Mouse (Mus musculus): Measurements from ENCODE around the gene Tmem266.
A peak's percentile ranks its signal among the peaks of the same experiment; 100 is the strongest.

Tmem266 gene

DNA sequence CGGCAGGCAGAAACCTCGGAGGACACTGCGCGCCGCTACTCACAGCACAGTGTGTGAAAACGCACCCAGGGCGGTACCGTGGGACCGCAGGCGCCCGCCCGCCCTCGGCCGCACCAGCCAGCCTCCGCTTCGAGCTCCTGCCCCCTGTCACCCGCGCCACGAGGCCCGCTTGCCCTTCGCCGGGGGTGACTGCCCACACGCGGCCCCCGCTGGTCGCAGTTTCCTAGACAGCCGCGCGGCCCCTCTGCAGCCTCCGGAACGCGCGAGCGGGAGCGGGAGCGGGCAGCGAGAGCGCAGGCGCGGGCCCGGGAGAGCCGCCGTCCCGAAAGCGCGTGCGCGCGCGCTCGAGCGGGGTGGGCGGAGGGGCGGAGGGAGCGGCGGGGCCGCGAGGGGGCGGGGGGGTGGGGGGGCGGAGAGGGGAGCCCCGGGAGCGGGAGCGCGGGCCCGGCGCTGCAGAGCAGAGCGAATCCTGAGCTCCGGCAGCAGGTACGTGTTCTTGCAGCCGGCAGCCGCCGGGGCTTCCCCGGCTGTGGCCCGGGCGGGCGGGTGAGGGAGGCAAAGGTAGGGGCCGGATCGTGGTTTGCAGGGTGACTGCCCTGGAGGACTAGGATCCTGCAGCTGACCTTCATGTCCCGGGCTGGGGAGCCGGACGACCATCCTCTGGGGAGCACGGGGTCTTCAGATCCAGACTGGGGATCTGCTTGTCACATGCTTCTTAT is at the start of gene Tmem266, which contains the start of gene Nrg4:
Gene Tmem266, plus strand, starts transcription at position 399 of the 719 bp plus-strand sequence.
Gene Nrg4, minus strand, starts transcription at position 330 of the 719 bp plus-strand sequence.
- DNase-seq (ENCODE audit: extremely low spot score, low read depth, low spot score) = no peak

DNA sequence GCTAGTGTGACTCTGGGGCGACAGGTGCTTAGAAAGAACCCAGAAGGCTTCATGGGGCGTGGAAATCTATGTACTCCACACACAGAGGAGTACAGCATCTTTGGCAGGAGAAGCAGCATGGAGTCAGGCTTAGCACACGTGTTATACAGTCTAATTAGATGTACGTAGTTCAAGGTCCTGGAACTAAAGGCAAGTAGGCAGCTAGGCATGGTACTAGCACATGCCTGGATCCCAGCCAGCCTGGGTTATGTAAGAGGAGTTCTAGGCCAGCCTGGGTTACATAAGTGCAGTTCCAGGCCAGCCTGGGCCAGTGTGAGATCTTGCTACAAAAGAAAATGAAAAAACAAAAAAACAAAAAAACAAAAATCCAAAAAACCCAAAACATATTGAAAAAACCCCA is 49.2 kb upstream of the Tmem266 start:
- DNase-seq (ENCODE audit: extremely low spot score, low read depth, low spot score) = no peak

DNA sequence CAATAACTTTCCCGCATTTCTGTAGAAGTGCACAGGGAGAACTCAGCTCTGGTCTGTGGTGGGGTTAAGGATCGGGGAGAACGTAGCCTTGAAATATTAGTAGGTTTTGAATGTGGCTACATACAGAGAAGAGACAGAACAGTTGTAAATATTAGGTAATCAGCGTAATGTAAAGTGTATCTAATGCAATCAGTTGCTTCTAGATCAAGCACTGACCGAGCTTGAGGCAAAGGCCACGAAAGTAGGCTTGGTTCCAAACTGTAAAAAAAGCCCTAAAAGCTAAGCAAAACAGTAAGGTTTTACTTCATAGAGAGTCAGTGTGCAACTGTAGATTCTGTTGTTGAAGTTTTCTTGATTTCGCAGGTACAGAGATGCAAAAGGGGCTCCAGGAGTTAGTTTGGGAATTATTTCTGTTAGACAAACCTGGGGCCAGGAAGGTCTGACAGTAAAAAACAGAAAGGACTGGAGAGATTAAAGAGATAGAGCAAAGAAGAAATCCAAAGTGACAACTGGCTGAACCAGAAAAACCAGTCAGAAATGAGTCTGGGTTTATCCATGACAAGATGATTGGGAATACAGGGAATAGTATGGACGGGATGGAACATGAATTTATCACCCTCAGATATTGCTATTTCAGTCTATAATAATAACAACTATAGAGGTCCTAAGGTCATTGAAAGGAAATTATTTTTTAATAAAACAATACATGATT is 47.4 kb upstream of the Tmem266 start:
- no peak for DNase-seq (ENCODE audit: extremely low spot score, low read depth, low spot score)

GRCm38 (mm10) chr9:55283516-55283915 is 43.2 kb upstream of the Tmem266 start:
- peak; percentile 46 for DNase-seq (ENCODE audit: extremely low spot score, low read depth, low spot score)

DNA sequence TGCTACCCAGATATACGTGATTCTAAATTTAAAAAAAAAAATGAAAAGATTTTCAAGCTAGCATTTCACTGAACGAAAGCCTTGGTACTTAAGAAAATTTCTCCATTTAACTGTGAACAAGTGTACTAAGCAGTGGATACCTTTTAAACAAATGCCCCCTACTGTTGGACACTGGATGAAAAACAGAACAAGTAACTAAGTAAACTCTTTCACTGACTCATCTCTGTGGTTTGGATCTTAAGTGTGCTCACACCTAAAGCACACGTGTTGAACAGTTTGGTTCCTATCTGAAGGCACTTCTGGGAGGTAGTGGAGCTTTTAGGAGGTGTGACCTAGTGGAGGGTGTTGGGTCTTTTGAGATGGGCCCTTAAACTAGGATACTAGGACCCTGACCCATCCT is 41.5 kb upstream of the Tmem266 start:
- DNase-seq (ENCODE audit: extremely low spot score, low read depth, low spot score) = no peak

DNA sequence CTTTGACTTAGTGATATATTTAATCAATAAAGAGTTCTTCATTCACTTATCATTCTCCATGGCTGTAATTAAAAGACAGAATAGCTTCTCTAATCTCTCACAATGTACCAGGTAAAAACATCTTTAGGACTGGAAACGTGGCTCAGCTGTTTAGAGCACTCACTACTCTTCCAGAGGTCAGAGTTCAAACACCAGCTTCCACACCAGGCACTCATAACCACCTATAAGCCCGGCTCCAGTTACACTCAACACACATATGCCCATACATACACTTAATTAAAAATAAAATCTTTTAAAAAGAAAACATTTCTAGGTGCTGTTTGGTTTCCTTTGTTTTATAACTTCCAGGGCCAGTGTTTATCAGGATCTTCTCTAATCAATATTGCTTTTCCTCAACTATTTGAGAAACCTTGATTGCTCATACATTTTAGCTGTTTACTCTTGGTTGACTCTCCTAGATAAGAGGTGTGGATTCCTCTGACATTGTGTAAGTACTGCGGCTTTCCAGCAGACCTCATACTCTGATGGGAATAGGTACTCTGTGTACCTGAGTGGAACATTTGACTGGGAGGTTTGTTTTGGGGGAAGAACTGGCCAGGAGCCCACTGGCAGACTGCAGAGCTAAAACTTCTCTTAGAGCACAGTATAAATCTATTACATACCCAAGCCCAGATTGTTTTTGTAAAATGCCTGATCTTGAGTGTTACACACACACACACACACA is 37.1 kb upstream of the Tmem266 start:
- DNase-seq (ENCODE audit: extremely low spot score, low read depth, low spot score) = no peak

- no peak for DNase-seq (ENCODE audit: extremely low spot score, low read depth, low spot score)
These were observed 34.7 kb upstream of the Tmem266 start for GRCm38 (mm10) chr9:55291966-55292365.

DNA sequence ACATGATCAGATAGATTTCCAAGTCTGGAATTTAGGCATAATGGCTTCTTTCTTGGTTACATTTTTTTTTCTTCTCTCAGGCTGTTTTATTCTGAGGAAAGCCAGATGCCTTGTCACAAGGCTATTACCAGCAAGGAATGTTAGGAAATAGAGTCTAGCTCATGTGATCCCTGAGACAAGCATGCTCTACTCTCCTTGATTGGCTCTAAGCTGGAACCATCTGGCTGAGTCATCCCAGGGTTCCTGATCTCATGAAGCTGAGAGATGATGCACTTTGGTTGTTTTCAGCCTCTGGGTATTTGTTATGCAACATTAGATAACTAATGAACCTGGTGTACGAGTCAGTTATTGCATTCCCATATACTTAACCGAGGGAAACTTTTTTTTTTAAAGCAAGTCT is 30.5 kb upstream of the Tmem266 start:
- no peak for DNase-seq (ENCODE audit: extremely low spot score, low read depth, low spot score)

DNA sequence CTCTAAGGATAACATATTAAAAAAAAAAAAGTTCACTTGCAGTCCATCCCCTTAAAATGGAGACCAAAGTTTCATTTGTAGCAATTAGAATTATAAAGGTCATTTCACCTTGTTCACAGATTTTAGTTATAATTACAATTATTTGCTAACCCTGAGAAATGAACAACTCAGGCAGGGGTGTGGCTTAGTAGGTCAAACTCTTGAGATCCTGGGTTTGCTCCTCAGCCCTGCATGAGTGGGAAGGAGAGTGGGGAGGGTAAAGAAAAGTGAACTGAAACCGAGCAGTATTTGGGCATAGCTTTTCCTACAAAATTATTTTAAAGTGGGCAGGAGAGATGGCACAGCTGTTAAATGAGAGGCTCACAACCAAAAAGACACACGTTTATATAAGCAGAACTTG is 19.6 kb upstream of the Tmem266 start:
- DNase-seq (ENCODE audit: extremely low spot score, low read depth, low spot score) = no peak

GRCm38 (mm10) chr9:55307557-55307956 is 19.2 kb upstream of the Tmem266 start:
- no peak for DNase-seq (ENCODE audit: extremely low spot score, low read depth, low spot score)

DNA sequence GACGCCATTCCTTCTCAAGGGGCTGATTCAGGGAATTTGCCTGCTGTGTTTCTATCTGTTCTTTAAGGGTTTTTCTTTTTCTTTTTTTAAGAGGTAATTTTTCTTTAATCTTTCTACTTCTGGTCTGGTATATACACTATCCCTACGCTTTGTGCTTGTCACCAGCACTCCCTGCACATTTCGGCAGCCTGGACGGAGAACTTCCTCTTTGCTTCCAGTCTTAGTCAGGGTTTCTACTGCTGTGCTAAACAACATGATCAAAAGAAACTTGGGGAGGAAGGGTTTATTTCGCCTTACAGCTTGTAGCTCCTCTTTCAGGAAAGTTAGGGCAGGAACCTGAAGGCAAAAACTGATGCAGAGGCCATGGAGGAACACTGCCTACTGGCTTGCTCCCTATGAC is 18.3 kb upstream of the Tmem266 start:
- DNase-seq (ENCODE audit: extremely low spot score, low read depth, low spot score) = no peak

DNA sequence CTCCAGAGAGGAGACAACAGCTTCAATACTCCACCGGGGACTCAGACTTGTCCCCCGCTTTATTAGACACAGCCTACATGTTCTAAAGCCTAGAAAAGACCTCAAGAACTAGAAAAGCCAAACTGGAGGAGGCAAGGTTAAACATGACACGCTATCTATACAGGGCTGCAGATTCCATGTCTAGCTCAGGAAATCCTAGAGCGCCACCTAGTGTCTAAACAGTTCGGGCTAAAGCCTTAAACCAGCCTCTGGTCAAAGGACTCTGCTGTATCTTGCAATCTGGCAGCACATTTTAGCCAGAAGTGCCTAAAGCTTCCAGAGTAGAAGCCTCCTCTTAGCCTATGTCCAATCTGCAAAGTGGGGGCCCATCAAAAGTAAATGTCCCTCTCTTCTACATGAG is 15.2 kb upstream of the Tmem266 start:
- DNase-seq (ENCODE audit: extremely low spot score, low read depth, low spot score) = peak; percentile 70

DNA sequence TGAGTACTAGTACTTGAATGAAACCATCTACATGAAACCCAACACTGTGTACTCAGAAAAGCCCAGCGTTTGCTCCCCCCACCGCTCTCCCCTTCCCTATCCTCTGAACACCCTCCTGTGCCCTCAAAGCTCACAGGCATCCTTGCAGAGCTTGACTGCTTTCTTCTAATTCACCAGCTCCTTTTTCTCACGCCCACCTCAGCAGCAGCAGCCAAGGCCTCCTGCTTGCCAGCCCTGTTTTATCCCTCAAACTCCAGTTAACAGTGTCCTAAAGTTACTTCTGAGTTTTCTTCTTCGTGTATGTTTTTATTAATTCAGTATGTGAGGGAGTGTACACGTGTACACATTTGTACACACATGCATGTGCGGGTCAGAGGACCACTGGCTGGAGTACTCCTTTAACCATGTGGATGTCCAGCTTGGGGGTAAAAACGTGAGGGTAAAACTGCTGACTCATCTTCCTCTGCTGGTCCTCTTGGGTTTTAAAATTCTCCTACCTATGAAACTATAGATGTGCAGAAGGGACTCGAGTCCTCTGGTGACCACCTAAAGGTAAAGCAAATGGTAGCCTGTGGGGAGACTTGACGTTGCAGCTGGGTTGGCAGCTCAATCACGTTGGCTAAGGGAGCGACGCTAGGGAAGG is 13.0 kb upstream of the Tmem266 start:
- no peak for DNase-seq (ENCODE audit: extremely low spot score, low read depth, low spot score)

DNA sequence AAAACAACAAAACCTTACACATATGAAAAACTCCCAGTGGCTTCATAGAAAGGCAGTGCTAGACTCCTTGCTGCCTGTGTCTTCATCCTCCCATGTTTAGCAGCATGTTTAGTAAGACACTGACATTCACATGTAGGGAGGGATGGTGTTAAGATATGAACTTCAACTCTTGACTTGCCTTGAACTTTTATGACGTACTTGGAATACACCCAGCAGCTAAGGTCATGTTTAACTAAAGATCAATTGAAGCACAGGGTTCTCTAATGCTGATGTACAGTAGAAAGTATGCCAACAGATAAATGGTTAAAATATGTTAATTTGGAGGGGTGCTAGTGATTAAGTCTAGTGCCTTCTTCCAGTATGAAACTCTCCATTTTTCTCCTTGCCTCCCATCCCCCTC is 4.1 kb upstream of the Tmem266 start:
- no peak for DNase-seq (ENCODE audit: extremely low spot score, low read depth, low spot score)

DNA sequence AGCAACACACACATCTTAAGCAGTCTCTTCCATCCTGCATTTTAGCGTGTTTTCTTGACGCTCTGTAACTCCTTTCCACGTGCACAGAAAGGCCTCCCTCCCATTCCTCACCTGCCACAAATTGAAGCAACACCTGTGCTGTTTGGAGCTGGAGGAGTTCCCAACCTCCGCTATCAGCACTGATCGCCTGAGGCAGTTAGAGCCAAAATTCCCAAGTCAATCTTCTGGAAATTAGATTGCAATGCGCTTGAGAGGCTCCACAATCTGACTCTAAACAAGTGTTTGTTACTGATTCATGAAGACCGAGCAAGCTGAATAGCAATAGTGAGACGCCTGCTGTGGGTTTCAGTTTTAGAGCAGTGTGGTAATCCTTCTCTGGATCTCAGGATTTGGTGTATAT is 2.6 kb upstream of the Tmem266 start:
- no peak for DNase-seq (ENCODE audit: extremely low spot score, low read depth, low spot score)

DNA sequence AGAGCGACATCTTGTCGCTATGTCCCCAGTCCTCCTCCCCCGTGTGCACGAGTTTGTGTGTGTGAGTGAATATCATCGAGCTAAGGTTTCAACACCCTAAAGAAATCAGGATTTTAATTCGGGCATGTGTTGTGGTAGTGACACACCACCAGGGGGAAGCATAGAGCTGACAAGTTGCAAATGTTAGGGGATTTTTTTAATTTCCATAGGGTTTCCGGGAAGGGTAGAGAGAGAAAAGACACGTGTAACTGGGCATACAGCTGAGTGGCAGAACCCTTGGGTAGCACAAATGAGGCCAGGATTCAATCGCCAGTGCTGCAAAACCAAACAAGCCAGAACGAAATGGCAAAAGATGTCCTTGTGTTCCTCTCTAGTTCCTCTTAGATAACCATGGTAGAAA is 2.2 kb upstream of the Tmem266 start:
- DNase-seq (ENCODE audit: extremely low spot score, low read depth, low spot score) = no peak

GRCm38 (mm10) chr9:55325061-55325460 is 1.7 kb upstream of the Tmem266 start:
- no peak for DNase-seq (ENCODE audit: extremely low spot score, low read depth, low spot score)

- DNase-seq (ENCODE audit: extremely low spot score, low read depth, low spot score) = no peak
These were observed 874 bp upstream of the Tmem266 start for GRCm38 (mm10) chr9:55325564-55326514.

- no peak for DNase-seq (ENCODE audit: extremely low spot score, low read depth, low spot score)
These were observed 512 bp downstream of the Tmem266 start for GRCm38 (mm10) chr9:55327234-55327615.

GRCm38 (mm10) chr9:55328151-55328918 is 1.6 kb downstream of the Tmem266 start:
- no peak for DNase-seq (ENCODE audit: extremely low spot score, low read depth, low spot score)
